Mouse (Mus musculus) liver, adult 2 months (tissue): ENCODE measurements around the gene Slc9a5. TPM values are rescaled to one million over a fixed set of nuclear protein-coding genes. Genes with fewer than 3 reads are reported as not detected.
A peak's percentile ranks its signal among the peaks of the same experiment; 100 is the strongest.

Experiments
- DNase-seq: peaks from one replicate; pipeline ENCODE4 v3.0.0-alpha.2; 2011; ENCODE audit warnings: low read depth, low spot score; ENCODE audit errors: extremely low read depth
- H3K27ac ChIP-seq: fragments of 200-500 bp; replicated peaks from 2 replicates; pipeline ENCODE4 v1.5.1; 2012; ENCODE audit warnings: low read depth, mild to moderate bottlenecking, control low read depth, inconsistent platforms, low read length; ENCODE audit not compliant: insufficient read depth
- H3K27me3 ChIP-seq: fragments of 200-500 bp; 2 replicates; pipeline ENCODE4 v1.6.1; 2012; ENCODE audit warnings: mild to moderate bottlenecking, moderate library complexity, low read length, inconsistent platforms; ENCODE audit not compliant: control insufficient read depth, insufficient read depth
- H3K36me3 ChIP-seq: fragments of 200-500 bp; 2 replicates; pipeline ENCODE4 v1.6.1; 2012; ENCODE audit warnings: low read length, inconsistent platforms; ENCODE audit not compliant: control insufficient read depth, insufficient read depth
- H3K4me1 ChIP-seq: fragments of 200-500 bp; 2 replicates; pipeline ENCODE4 v1.6.1; 2011; ENCODE audit warnings: low read length; ENCODE audit not compliant: control insufficient read depth, insufficient read depth
- H3K4me3 ChIP-seq: fragments of 200-500 bp; 2 replicates; pipeline ENCODE4 v1.5.1; 2011; ENCODE audit warnings: low read depth, mild to moderate bottlenecking, control low read depth, low read length, moderate library complexity; ENCODE audit not compliant: insufficient read depth
- H3K79me2 ChIP-seq: fragments of 200-500 bp; 2 replicates; pipeline ENCODE4 v1.6.1; 2012; ENCODE audit warnings: inconsistent platforms, mild to moderate bottlenecking, low read length, moderate library complexity; ENCODE audit not compliant: control insufficient read depth, insufficient read depth
- H3K9ac ChIP-seq: fragments of 200-500 bp; 2 replicates; pipeline ENCODE4 v1.6.1; 2012; ENCODE audit warnings: low read depth, mild to moderate bottlenecking, control low read depth, inconsistent platforms, low read length
- CTCF ChIP-seq: fragments of 200-500 bp; IDR thresholded peaks from 2 replicates; pipeline ENCODE4 v1.5.1; 2011; ENCODE audit warnings: low read depth, low read length, control low read depth
- POLR2A ChIP-seq: fragments of 200-500 bp; IDR thresholded peaks from 2 replicates; pipeline ENCODE4 v1.6.1; 2011; ENCODE audit warnings: low read length, control low read depth; ENCODE audit not compliant: insufficient read depth; ENCODE audit errors: extremely low read depth
- WGBS: fragments of 180-500 bp; shearing (Covaris S2); methylation state at CpG from one replicate; pipeline ENCODE4 v1.1.7; 2018; 5-methylcytosine and 5-hydroxymethylcytosine counted together
- polyA plus RNA-seq: library from polyadenylated mRNA; depleted of rRNA; stranded (reverse); fragments of >200 nt; gene quantifications from 2 replicates; pipeline ENCODE4 v1.2.3, GENCODE M21; 2012
- total RNA-seq: library from RNA; depleted of rRNA; stranded (reverse); fragments of >200 nt; gene quantifications from 2 replicates; pipeline ENCODE4 v1.2.3, GENCODE M21; 2014

The Slc9a5 gene
- total and polyA plus RNA-seq, 2 experiments = under 0.01 to 0.53 TPM

DNA sequence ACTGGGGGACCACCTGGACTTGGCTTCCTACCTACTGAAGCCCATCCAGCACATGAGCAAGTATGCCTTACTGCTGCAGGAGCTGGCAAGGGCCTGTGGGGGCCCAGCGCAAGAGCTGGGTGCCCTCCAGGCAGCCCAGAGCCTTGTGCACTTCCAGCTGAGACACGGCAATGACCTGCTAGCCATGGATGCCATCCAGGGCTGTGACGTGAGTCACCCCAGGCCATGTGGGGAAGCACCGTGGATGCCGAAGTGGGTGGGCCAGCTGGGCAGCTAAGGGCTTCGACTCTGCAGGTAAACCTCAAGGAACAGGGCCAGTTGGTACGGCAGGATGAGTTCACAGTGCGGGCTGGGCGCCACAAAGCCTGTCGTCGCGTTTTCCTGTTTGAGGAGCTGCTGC lies 31.7 kb downstream of the Slc9a5 start:
- TF ChIP-seq CTCF = no peak
- no peak for TF ChIP-seq POLR2A
- H3K79me2 ChIP-seq = no peaks in the 10 kb centered on the region
- no peaks in the 10 kb centered on the region for H3K27me3 ChIP-seq
- no peak overlapping the region for H3K27ac ChIP-seq
- H3K9ac ChIP-seq = no peak overlapping the region
- H3K36me3 ChIP-seq = no peaks in the 10 kb centered on the region
- DNase-seq = no peak
- WGBS = 84% methylated on average over 12 of the region's 12 CpGs
- H3K4me3 ChIP-seq = no peak overlapping the region
- H3K4me1 ChIP-seq = no peaks in the 10 kb centered on the region

DNA sequence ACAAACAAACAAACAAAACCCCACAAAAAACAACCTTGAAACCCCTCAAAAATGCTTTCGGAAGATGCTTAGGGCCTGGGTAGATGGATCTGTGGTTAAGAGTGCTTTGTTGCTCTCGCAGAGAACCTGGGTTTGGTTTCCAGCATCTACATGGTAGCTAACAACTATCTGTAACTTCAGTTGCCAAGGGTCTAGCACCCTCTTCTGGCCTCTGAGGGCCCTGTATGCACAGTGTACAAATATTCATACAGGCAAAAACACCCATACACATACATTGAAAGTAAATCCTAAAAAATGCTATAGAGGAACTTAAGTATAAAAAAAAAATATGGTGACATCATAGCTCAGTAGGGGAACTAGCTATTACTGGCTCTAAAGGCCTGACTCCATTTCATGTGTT lies 35.4 kb downstream of the Slc9a5 start:
- no peak overlapping the region for H3K27ac ChIP-seq
- no peaks in the 10 kb centered on the region for H3K79me2 ChIP-seq
- no peak for TF ChIP-seq CTCF
- no peak for TF ChIP-seq POLR2A
- no peak for DNase-seq
- H3K4me1 ChIP-seq = no peaks in the 10 kb centered on the region
- no peak overlapping the region for H3K9ac ChIP-seq
- 96% methylated on average over 2 of the region's 2 CpGs for WGBS
- H3K27me3 ChIP-seq = no peaks in the 10 kb centered on the region
- no peak overlapping the region for H3K4me3 ChIP-seq
- H3K36me3 ChIP-seq = no peaks in the 10 kb centered on the region

GRCm38 (mm10) chr8:105387151-105387550 lies 38.5 kb downstream of the Slc9a5 start:
- DNase-seq = no peak
- Histone ChIP-seq H3K9ac (no peak overlapping the region), H3K27ac (no peak overlapping the region), H3K36me3 (no peaks in the 10 kb centered on the region), H3K4me1 (no peaks in the 10 kb centered on the region), H3K27me3 (no peaks in the 10 kb centered on the region), H3K4me3 (no peak overlapping the region), H3K79me2 (no peaks in the 10 kb centered on the region)
- no peak for TF ChIP-seq POLR2A
- WGBS = 56% methylated on average over 1 of the region's 1 CpGs

DNA sequence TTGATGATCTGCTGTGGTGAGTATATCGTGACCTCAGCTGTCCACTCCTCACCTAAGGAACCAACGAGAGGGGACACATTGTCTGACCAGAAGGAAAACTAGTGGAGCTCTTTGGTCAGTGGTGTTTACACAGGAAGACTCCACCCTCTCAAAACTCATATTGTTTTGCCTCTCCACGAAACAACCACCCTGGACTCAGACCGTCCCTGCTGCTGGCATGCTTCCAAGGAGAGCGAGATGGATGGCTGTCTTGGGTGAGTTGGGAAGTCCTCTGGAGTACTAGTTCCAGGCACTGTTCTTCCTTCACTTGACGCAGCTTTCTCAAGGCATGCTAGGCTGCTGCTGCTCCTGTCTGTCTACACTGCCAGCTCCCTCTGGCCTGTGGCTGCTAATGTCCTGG lies 40.5 kb downstream of the Slc9a5 start:
- Histone ChIP-seq H3K27ac (no peak overlapping the region), H3K27me3 (no peaks in the 10 kb centered on the region), H3K4me1 (no peaks in the 10 kb centered on the region), H3K79me2 (no peaks in the 10 kb centered on the region), H3K9ac (no peak overlapping the region), H3K36me3 (no peaks in the 10 kb centered on the region), H3K4me3 (no peak overlapping the region)
- no peak for DNase-seq
- TF ChIP-seq CTCF (no peak), POLR2A (no peak)
- 64% methylated on average over 6 of the region's 6 CpGs for WGBS

GRCm38 (mm10) chr8:105393089-105393787 lies 44.6 kb downstream of the Slc9a5 start:
- Histone ChIP-seq H3K27me3 (no peaks in the 10 kb centered on the region), H3K36me3 (no peaks in the 10 kb centered on the region), H3K4me3 (no peak overlapping the region), H3K4me1 (no peaks in the 10 kb centered on the region), H3K27ac (no peak overlapping the region), H3K9ac (no peak overlapping the region), H3K79me2 (no peaks in the 10 kb centered on the region)
- TF ChIP-seq CTCF (no peak), POLR2A (no peak)
- WGBS = 78% methylated on average over 12 of the region's 12 CpGs
- peak; percentile 17 for DNase-seq

- no peak for TF ChIP-seq CTCF
- no peak for TF ChIP-seq POLR2A
- WGBS = 86% methylated on average over 7 of the region's 7 CpGs
- no peak overlapping the region for H3K4me3 ChIP-seq
- H3K27me3 ChIP-seq = no peaks in the 10 kb centered on the region
- no peak overlapping the region for H3K27ac ChIP-seq
- no peak for DNase-seq
- H3K79me2 ChIP-seq = no peaks in the 10 kb centered on the region
- H3K4me1 ChIP-seq = no peaks in the 10 kb centered on the region
- no peaks in the 10 kb centered on the region for H3K36me3 ChIP-seq
- H3K9ac ChIP-seq = no peak overlapping the region
These were observed 45.3 kb downstream of the Slc9a5 start for GRCm38 (mm10) chr8:105393915-105394314.
